Mouse (Mus musculus): Measurements from ENCODE around the gene Clta. TPM values are rescaled to one million over a fixed set of nuclear protein-coding genes. Genes with fewer than 3 reads are reported as not detected.

The Clta gene
- total RNA-seq, 1 experiment from 2014 or later = 367 TPM

DNA sequence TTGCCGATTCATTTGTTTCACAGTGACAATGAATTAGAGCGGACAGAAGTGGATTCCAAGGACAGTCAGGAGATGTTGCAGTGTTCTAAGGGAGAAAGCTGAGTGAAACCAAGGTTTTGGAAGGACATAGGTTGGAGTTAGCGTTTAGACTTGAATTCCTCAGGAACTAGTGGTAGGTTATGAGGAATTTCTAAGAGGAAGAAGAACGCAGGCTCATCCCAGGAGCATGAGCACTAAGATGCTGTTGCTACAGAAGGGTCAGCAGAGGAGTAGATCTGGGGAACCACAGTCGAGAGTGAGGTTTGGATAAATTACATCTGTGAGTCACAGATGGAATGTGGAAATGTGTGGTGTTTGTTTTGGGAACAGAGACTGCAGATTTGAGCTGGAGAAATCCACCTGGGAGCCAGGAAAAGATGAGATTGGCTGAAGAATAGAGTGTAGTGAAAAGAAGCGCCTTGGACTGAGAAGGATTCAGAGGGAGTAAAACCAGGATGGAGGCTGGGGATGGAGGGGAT is 28.0 kb upstream of the Clta start:
- no peak for ATAC-seq (replicated peaks in 1 of 2; ENCODE audit: insufficient read depth in 1 of 2, low FRiP score in 2 of 2, low TSS enrichment in 1 of 2, low read depth in 1 of 2, poor library complexity in 2 of 2, severe bottlenecking in 2 of 2)

- ATAC-seq (replicated peaks in 1 of 2; ENCODE audit: insufficient read depth in 1 of 2, low FRiP score in 2 of 2, low TSS enrichment in 1 of 2, low read depth in 1 of 2, poor library complexity in 2 of 2, severe bottlenecking in 2 of 2) = no peak
Measured at GRCm38 (mm10) chr4:43978521-43979443, 25.5 kb upstream of the Clta start.

DNA sequence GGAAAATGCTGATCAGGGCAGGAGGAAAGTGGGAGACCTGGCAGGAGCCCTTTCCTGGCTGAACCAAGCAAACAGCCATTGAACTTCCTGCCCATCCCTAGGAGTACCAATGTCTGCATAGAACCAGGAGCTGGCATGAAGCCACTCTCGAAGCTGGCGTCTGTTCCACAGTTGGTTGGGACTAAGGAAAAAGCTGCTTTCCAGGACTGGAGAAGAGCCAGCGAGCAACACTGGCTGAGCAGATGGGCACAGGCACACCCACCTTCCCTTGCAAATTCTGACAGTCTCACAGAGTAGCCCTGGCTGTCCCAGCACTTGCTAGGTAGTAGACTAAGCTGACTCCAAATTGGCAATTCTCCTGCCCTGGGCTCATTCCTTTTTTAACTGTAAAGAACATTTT is 24.5 kb upstream of the Clta start:
- ATAC-seq (replicated peaks in 1 of 2; ENCODE audit: insufficient read depth in 1 of 2, low FRiP score in 2 of 2, low TSS enrichment in 1 of 2, low read depth in 1 of 2, poor library complexity in 2 of 2, severe bottlenecking in 2 of 2) = no peak

GRCm38 (mm10) chr4:43980236-43980635 is 24.0 kb upstream of the Clta start:
- no peak for ATAC-seq (replicated peaks in 1 of 2; ENCODE audit: insufficient read depth in 1 of 2, low FRiP score in 2 of 2, low TSS enrichment in 1 of 2, low read depth in 1 of 2, poor library complexity in 2 of 2, severe bottlenecking in 2 of 2)

DNA sequence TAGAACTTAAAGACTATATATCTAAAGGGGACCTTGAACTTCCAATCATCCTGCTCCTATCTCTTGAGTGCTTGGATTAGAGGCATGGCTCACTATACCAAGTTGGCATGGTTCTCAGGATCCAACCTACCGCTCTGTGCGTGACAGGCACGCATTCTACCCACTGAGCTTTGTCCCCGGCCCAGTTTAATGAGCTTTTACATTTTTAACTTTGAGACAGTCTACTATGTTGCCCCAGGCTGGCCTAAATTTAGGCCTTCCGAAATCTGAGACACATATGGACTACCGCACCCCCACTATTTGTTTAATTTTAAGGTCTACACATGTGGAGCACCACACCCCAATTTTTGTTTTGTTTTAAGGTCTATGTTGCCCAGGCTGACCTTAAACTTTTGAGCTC is 23.4 kb upstream of the Clta start:
- ATAC-seq (replicated peaks in 1 of 2; ENCODE audit: insufficient read depth in 1 of 2, low FRiP score in 2 of 2, low TSS enrichment in 1 of 2, low read depth in 1 of 2, poor library complexity in 2 of 2, severe bottlenecking in 2 of 2) = no peak

DNA sequence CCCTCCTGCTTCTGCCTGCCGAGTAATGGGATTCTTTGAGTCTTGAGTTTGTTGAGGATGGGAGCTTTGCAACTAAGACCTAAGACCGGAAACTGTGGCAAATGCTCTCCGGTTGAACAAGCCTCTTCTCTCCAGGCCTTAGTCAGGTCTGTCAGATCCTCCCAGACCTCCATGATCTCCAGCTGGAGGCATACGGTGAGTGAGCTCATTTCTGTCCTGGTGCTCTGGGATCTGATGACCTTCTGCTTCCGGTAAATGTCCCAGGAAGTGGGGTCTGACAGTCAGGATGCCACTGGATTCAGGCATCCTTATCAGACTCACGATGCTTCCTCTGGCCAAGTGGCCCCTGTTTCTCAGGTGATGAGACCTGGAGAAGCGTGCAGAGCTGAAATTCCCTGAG is 23.0 kb upstream of the Clta start:
- no peak for ATAC-seq (replicated peaks in 1 of 2; ENCODE audit: insufficient read depth in 1 of 2, low FRiP score in 2 of 2, low TSS enrichment in 1 of 2, low read depth in 1 of 2, poor library complexity in 2 of 2, severe bottlenecking in 2 of 2)

DNA sequence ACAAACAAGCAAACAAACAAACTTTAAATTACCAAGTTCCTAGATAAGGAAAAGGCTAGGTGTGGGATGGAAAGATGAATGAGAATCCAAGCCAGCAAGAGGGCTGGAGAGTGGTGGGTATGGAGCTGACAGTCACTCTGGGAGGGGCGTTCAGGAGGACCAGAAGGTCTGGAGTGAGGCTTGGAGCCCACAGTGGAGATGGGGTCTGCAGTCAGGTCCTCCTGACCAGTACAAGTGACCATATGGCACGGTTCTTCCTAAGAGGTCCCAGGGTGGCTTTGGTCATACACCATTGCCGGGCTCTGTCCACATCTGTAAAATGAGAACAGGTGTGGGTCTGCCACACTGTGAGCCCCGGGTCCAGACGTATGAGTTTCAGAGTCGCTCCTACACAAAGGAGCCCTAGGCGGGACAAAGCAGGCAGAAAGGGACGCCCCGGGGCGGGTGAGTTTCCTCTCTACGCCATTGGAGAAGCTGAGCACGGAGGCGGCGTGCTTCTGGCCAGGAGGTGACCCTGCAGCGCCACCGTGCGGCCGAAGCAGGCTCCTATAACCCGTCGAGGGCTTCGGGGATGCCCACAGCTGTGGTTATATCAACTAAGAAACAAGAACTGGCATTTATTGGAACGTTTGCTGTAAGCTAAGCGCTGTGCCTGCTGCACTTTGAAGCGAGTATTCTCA is 22.1 kb upstream of the Clta start:
- ATAC-seq (replicated peaks in 1 of 2; ENCODE audit: insufficient read depth in 1 of 2, low FRiP score in 2 of 2, low TSS enrichment in 1 of 2, low read depth in 1 of 2, poor library complexity in 2 of 2, severe bottlenecking in 2 of 2) = peak; percentile 93 to 97

- ATAC-seq (replicated peaks in 1 of 2; ENCODE audit: insufficient read depth in 1 of 2, low FRiP score in 2 of 2, low TSS enrichment in 1 of 2, low read depth in 1 of 2, poor library complexity in 2 of 2, severe bottlenecking in 2 of 2) = no peak
Measured at GRCm38 (mm10) chr4:43983181-43983580, 21.1 kb upstream of the Clta start, which contains the start of gene Ccin. TSS of gene Ccin (plus strand) at chr4:43983483.

DNA sequence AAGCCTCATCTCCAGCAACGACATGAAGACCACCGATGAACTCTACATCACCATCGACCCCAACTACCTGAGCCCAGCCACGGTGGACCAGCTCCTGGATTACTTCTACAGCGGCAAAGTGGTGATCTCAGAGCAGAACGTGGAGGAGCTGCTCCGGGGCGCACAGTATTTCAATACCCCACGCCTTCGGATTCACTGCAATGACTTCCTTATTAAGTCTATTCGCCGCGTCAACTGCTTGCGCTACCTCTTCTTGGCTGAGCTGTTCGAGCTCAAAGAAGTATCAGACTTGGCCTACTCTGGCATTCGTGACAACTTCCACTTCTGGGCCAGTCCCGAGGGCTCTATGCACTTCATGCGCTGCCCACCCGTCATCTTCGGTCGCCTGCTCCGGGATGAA is 20.5 kb upstream of the Clta start:
- no peak for ATAC-seq (replicated peaks in 1 of 2; ENCODE audit: insufficient read depth in 1 of 2, low FRiP score in 2 of 2, low TSS enrichment in 1 of 2, low read depth in 1 of 2, poor library complexity in 2 of 2, severe bottlenecking in 2 of 2)

GRCm38 (mm10) chr4:43984326-43984725 is 19.9 kb upstream of the Clta start:
- ATAC-seq (replicated peaks in 1 of 2; ENCODE audit: insufficient read depth in 1 of 2, low FRiP score in 2 of 2, low TSS enrichment in 1 of 2, low read depth in 1 of 2, poor library complexity in 2 of 2, severe bottlenecking in 2 of 2) = no peak

DNA sequence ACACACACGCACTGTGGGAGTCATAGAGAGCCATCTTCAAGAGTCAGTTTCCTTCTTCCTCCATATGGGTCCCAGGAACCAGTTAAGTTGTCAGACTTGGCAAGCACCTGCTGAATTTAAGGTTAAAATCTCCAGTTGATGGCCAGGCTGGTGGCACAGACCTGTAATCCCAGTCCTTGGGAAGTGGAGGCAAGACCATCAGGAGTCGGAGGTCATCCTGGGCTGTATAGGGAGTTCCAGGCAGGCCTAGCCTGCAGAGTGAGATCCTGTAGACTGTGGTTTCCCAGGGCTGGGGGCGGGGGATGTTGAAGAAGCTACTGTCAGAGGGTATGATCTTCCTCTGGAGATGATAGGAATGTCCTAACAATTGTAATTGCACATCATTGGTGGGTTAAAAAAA is 15.3 kb upstream of the Clta start:
- ATAC-seq (replicated peaks in 1 of 2; ENCODE audit: insufficient read depth in 1 of 2, low FRiP score in 2 of 2, low TSS enrichment in 1 of 2, low read depth in 1 of 2, poor library complexity in 2 of 2, severe bottlenecking in 2 of 2) = no peak

- no peak for ATAC-seq (replicated peaks in 1 of 2; ENCODE audit: insufficient read depth in 1 of 2, low FRiP score in 2 of 2, low TSS enrichment in 1 of 2, low read depth in 1 of 2, poor library complexity in 2 of 2, severe bottlenecking in 2 of 2)
Measured at GRCm38 (mm10) chr4:43993072-43993471, 11.2 kb upstream of the Clta start.

DNA sequence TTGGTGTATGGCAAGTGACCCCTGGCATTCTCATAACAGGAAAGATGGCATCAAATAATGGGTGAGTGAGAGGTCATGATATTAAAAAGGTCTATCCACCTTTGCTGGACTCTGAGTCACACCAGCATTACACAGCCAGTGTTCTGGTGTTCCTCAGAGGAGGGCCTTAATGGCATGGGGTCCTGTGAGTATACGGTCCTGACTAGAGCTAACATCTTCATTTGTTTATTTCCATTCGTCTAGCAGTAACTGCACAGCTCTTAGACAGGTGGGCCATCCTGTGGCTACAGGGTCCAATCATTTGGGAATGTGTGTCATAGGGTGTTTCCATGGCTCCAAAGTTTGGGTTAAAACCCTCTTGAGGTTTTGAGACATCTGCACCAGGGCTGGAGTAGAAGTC is 9.9 kb upstream of the Clta start:
- ATAC-seq (replicated peaks in 1 of 2; ENCODE audit: insufficient read depth in 1 of 2, low FRiP score in 2 of 2, low TSS enrichment in 1 of 2, low read depth in 1 of 2, poor library complexity in 2 of 2, severe bottlenecking in 2 of 2) = no peak

DNA sequence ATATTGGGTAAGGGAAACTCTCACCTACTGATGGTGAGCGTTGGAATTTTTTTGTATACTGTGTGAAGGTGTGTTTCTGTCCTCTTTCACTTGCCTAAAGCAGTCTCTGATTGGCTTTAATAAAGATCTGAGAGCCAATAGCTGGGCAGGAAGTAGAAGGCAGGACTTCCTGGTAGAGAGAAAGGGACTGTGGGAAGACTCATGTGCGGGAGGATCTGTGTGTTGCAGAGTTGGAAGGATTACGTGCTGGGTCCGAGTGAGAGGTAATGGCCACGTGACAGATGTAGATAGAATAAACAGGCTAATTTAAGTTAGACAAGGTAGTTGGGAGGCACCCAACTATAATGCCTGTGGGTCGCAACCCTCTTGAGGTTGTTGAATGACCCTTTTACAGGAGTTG is 630 bp upstream of the Clta start:
- ATAC-seq (replicated peaks in 1 of 2; ENCODE audit: insufficient read depth in 1 of 2, low FRiP score in 2 of 2, low TSS enrichment in 1 of 2, low read depth in 1 of 2, poor library complexity in 2 of 2, severe bottlenecking in 2 of 2) = no peak; a peak in 1 of 4 replicates

GRCm38 (mm10) chr4:44004623-44005409 is 564 bp downstream of the Clta start:
- ATAC-seq (replicated peaks in 1 of 2; ENCODE audit: insufficient read depth in 1 of 2, low FRiP score in 2 of 2, low TSS enrichment in 1 of 2, low read depth in 1 of 2, poor library complexity in 2 of 2, severe bottlenecking in 2 of 2) = no peak

DNA sequence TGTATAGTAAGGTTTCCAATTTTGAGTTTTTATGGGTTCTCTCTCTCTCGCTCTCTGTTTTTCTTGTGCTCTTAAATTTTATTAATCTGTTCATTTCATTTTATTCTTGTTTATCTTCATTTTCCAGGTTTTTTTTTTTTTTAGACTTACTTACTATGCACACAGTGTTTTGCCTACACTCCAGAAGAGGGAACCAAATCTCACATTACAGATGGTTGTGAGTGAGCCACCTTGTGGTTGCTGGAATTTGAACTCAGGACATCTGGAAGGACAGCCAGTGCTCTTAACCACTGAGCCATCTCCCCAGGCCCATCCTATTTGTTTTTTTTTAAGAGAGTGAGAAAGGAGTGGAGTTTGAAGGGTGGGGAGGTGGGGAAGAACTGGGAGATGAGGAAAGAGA is 5.9 kb downstream of the Clta start:
- no peak for ATAC-seq (replicated peaks in 1 of 2; ENCODE audit: insufficient read depth in 1 of 2, low FRiP score in 2 of 2, low TSS enrichment in 1 of 2, low read depth in 1 of 2, poor library complexity in 2 of 2, severe bottlenecking in 2 of 2)

DNA sequence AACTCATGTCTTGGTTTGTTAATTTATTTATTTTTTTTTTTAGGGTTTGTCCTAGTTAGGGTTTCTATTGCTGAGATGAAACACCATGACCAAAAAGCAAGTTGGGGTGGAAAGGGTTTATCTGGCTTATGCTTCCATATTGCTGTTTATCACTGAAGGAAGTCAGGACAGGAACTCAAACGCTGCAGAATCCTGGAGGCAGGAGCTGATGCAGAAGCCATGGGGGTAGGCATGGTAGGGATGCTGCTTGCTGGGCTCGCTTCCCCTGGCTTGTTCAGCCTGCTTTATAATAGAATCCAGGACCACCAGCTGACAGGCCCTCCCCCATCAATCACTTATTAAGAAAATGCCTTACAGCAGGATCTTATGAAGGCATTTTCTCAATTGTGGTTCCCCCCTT is 6.6 kb downstream of the Clta start:
- no peak for ATAC-seq (replicated peaks in 1 of 2; ENCODE audit: insufficient read depth in 1 of 2, low FRiP score in 2 of 2, low TSS enrichment in 1 of 2, low read depth in 1 of 2, poor library complexity in 2 of 2, severe bottlenecking in 2 of 2)

DNA sequence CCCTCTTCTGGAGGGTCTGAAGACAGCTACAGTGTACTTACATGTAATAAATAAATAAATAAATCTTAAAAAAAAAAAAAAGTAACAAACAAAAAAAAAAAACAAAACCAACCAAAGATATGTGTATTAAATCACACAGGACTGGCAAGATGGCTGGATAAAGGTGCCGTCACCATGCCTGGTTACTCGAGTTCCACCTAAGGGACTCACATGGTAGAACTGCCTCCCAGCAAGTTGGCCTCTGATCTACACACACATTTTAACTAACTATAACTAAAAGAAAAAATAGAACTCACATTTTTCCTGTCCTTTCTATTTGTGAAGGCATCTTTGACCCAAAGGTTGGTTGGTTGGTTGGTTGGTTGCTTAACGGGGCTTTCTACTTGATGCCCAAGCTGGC is 7.5 kb downstream of the Clta start:
- no peak for ATAC-seq (replicated peaks in 1 of 2; ENCODE audit: insufficient read depth in 1 of 2, low FRiP score in 2 of 2, low TSS enrichment in 1 of 2, low read depth in 1 of 2, poor library complexity in 2 of 2, severe bottlenecking in 2 of 2)
